Mouse (Mus musculus): ENCODE results near the gene Yipf4. TPM values are rescaled to one million over a fixed set of nuclear protein-coding genes. Genes with fewer than 3 reads are reported as not detected.

Gene Yipf4
- total RNA-seq, 2 experiments from 2014 or later, result 43.4 to 46.1 TPM

DNA sequence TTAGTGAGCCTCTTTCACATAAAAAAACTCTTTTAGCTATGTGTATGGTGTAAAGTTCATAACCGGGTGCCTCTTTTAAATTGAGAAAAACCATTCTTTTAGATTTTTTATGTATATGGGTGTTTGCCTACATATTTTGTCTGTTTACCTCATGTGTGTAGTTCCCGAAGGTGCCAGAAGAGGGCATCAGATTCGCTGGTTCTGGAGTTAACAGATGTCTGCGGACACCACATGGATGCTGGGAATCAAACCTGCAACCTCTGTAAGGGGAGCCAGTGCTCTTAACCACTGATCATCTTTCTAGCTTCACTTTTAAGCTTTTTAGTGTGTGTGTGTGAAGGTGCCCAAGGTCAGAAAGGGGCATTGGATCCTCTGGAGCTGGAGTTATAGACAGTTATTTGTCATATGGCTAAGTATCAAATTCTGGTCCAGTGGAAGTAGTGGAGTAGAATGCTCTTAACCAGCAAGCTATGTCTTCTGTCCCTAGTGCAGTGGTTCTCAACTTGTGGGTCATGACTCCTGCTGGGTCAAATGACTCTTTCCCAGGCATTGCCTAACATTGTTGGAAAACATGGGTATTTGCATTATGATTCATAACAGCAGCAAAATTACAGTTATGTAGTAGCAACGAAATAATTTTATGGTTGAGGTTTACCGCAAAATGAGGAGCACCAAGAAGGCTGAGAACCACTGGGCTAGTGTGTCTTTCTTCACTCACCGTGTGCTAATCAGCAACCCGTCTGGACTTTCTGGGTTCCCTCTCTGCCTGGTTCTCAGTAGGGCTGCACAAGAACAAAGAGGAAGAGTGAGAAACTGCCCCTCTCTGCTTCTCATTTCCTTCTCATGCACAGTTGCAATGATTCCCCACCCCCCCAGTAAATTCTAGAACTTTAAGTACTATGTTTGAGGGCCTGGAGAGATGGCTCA, 33.8 kb downstream of the Yipf4 start:
- DNase-seq (ENCODE audit: low spot score in 2 of 2), result no peak

DNA sequence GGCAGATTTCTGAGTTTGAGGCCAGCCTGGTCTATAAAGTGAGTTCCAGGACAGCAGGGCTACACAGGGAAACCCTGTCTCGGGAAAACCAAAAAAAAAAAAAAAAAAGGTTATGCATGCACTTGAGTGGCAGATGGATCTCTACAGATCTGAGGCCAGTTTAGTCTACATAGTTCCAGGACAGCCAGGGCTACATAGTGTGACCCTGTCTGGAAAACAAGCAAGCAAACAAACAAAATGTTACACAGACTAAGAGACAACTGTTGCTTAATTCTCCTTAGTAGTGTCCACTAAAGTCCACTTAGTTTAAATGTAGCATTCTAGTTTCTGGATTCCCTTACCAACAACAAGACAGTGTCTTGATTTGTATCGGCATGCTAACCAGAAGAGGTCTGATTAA, 36.8 kb downstream of the Yipf4 start:
- no peak for DNase-seq (ENCODE audit: low spot score in 2 of 2)

DNA sequence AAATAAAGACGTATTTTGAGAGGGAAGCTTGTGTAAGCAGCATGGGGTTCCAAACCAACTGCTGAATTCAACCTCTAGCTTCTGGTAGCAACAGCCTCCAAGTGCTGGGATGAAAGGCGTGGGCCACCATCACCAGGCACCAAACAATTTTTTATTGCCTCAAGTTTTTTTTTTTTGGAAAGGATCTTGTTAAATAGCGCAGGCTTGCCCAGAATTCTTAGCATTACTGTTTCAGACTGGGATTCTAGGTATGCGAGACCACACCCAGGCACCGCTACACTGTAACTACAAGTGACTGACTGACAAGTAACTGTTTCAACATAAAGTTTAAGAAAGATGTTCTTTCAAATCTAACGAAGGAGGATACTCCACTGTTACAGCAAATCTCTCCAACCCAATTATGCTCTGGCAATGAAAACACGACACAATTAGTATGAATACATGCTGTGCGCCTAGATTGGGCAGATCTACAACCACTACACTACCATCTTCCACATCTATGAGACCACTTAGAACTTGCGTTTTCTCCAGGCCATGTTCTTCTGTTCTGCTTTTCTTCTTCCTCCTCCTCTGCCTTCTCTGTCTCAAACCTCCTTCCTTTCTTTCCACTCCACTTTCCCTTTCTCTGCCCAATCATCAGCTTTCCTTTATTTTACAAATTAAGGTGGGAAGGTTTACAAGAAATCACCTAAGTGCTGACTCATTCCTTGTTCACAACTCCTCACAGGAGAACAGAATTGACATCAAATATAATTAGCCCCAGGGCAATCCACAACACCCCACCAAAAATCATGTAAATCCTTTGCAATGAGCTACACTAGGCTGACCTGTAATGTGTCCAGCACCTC, 37.7 kb downstream of the Yipf4 start:
- DNase-seq (ENCODE audit: low spot score in 2 of 2), result no peak

- DNase-seq (ENCODE audit: low spot score in 2 of 2), result peak; percentile 100
These were observed 38.7 kb downstream of the Yipf4 start, which contains the start of gene Birc6 for GRCm38 (mm10) chr17:74527729-74528607. Gene Birc6, plus strand, starts transcription at chr17:74528295.

DNA sequence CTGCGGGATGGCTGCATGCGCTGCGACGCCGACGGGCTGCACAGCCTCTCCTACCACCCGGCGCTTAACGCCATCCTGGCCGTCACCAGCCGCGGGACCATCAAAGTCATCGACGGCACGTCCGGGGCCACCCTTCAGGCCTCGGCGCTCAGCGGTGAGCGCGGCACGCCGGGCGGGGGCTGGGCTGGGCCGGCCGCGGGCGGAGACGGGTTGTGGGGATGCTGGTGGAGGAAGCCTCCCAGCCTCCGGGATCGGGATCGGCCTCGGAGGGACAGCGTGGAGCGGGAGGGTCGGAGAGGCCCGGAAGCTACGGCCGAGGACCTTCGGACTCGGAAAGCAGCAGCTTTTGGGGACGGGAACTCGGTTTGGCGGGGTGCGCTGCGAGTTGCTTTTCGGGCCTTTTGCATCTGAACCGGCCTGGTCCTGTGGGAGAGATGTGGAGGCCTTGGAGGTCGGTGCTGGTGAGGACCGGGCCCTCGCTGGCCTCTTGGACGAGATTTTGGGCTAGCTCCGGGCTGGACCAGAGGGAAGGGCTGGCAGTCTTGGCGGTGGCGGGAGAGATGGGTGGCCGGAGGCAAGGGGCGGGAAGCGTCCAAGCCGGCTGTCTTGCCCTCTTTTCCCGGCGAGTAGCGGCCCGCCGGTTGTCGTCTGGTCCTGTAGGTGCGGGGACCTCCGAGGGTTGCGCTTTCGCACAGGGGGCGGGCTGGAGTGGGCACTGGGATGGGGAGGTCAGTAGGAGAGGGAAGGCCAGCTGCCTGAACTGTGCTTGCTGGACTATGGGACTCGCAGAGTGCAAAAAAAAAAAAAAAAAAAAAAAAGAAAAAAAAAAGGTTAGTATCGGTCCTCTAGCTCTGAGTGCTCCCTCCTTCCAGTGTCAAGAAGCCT, 39.6 kb downstream of the Yipf4 start:
- DNase-seq (ENCODE audit: low spot score in 2 of 2), result peak; percentile 64 to 74

GRCm38 (mm10) chr17:74529533-74529824, 40.2 kb downstream of the Yipf4 start:
- no peak for DNase-seq (ENCODE audit: low spot score in 2 of 2)

- no peak for DNase-seq (ENCODE audit: low spot score in 2 of 2)
These were observed 45.7 kb downstream of the Yipf4 start for GRCm38 (mm10) chr17:74534971-74535370.

GRCm38 (mm10) chr17:74537526-74537925, 48.2 kb downstream of the Yipf4 start:
- no peak for DNase-seq (ENCODE audit: low spot score in 2 of 2)

- DNase-seq (ENCODE audit: low spot score in 2 of 2), result no peak
These were observed 54.3 kb downstream of the Yipf4 start for GRCm38 (mm10) chr17:74543615-74544014.

Other genes starting within 250 kb of the Yipf4 start
- gene Memo1, start 194.0 kb upstream of the Yipf4 start, total RNA-seq (2021), result 10 to 100 TPM; 79.1 to 88.6 TPM
- gene Dpy30, start 165.5 kb upstream of the Yipf4 start, total RNA-seq (2021), result 10 to 100 TPM; 75.4 to 84.5 TPM
- 10 to 100 TPM; 53.2 to 54.4 TPM for gene Spast, start 150.5 kb upstream of the Yipf4 start, total RNA-seq (2021)
- 10 to 100 TPM; 10.7 to 13.7 TPM for gene Slc30a6, start 93.9 kb upstream of the Yipf4 start, total RNA-seq (2021)
- gene Nlrc4, start 30.4 kb upstream of the Yipf4 start, total RNA-seq (2021), result under 1 TPM; 0.39 to 0.54 TPM
- 10 to 100 TPM; 97.9 to 98.0 TPM for gene Birc6, start 38.8 kb downstream of the Yipf4 start, total RNA-seq (2021)
- gene Ttc27, start 228.2 kb downstream of the Yipf4 start, total RNA-seq (2021), result 10 to 100 TPM; 11.4 to 13.8 TPM

Measured in gastrocnemius, postnatal 4 days (tissue).